Mouse (Mus musculus) E14TG2a.4 (cell line): ENCODE results near the gene Osbpl3.

Experiments
- CTCF ChIP-seq: conservative IDR thresholded peaks from 2 replicates; pipeline ENCODE4 v1.5.1; 2014; ENCODE audit warnings: low read length
- NANOG ChIP-seq: IDR thresholded peaks from 2 replicates; pipeline ENCODE4 v1.6.1; 2014; ENCODE audit warnings: borderline replicate concordance, low read length, mixed read lengths

GRCm38 (mm10) chr6:50295136-50295535, 160.9 kb downstream of the Osbpl3 start:
- TF ChIP-seq CTCF (no peak), NANOG (no peak)
